Mouse (Mus musculus) lung, adult 2 months (tissue): ENCODE results near the gene Cflar.

ENCODE experiments used
- CTCF ChIP-seq: fragments of 200-500 bp; IDR thresholded peaks from 2 replicates; pipeline ENCODE4 v1.5.1; 2011; ENCODE audit warnings: mild to moderate bottlenecking, low read length, control low read depth; ENCODE audit not compliant: insufficient read depth
- POLR2A ChIP-seq: fragments of 200-500 bp; IDR thresholded peaks from 2 replicates; pipeline ENCODE4 v1.6.1; 2011; ENCODE audit warnings: low read depth, mild to moderate bottlenecking, control low read depth, low read length, borderline replicate concordance; ENCODE audit errors: extremely low read depth

DNA sequence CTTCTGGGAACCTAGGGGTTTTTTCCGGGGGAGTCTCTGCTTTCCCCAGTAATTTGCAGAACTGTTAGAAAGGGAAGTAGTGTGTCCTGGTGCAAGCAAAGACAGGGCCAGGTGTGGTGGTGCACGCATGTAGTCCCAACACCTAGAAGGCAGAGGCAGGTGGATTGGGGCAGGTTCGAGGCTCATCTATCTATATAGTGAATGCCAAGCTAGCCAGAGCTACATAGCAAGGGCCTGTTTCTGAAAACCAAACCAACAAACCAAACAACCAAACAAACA, 17.2 kb downstream of the Cflar start:
- TF ChIP-seq POLR2A = no peak
- no peak for TF ChIP-seq CTCF
